Mouse (Mus musculus) olfactory bulb, adult 2 months (tissue): Measurements from ENCODE around the gene Fbxl5.

Experiments used
- CTCF ChIP-seq: fragments of 200-500 bp; IDR thresholded peaks from 2 replicates; pipeline ENCODE4 v1.5.1; 2012; ENCODE audit warnings: low read depth, mild to moderate bottlenecking, low read length, moderate library complexity; ENCODE audit not compliant: insufficient read depth
- POLR2A ChIP-seq: fragments of 200-500 bp; IDR thresholded peaks from 2 replicates; pipeline ENCODE4 v1.6.1; 2012; ENCODE audit warnings: mild to moderate bottlenecking, low read depth, low read length, moderate library complexity; ENCODE audit not compliant: insufficient read depth

DNA sequence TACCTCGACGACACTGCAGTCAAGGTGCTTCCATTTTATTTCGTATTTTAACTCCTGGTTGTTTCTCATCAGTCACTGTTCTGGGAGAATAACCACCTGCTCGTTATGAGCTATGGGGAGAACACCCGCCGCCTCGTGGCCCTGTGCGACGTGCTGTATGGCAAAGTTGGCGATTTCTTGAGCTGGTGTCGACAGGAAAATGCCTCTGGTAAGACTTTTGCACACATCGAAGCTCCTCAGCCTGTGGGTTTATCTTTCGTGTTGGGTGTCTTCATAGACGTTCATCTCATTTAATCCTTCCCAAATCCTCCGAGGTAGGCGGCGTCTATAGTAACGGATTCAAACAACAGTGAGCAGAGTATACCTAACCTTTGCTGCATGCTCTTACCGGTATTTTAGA, at the start of gene Fbxl5:
- TF ChIP-seq CTCF (no peak), POLR2A (no peak)
